Mouse (Mus musculus) liver, embryonic 15.5 days (tissue): Measurements from ENCODE around the gene Spink2. TPM values are rescaled to one million over a fixed set of nuclear protein-coding genes. Genes with fewer than 3 reads are reported as not detected.

Experiments used
- ATAC-seq: fragments of 200-750 bp; cut with Nextera tagmentation; 2 replicates; pipeline ENCODE4 v1.8.0; 2017; ENCODE audit warnings: moderate number of reproducible peaks, mild to moderate bottlenecking, moderate library complexity; ENCODE audit not compliant: insufficient read depth
- H3K27ac ChIP-seq: fragments of 300-500 bp; sonication (generic); replicated peaks from 2 replicates; pipeline ENCODE4 v1.5.1; 2015; ENCODE audit warnings: mild to moderate bottlenecking, inconsistent platforms
- H3K27me3 ChIP-seq: fragments of 300-500 bp; sonication (generic); 2 replicates; pipeline ENCODE4 v1.6.1; 2015; ENCODE audit warnings: mild to moderate bottlenecking, inconsistent platforms
- H3K36me3 ChIP-seq: fragments of 300-500 bp; sonication (generic); replicated peaks from 2 replicates; pipeline ENCODE4 v1.6.1; 2015; ENCODE audit warnings: moderate library complexity, mild to moderate bottlenecking, inconsistent platforms
- H3K4me1 ChIP-seq: fragments of 300-500 bp; sonication (generic); replicated peaks from 2 replicates; pipeline ENCODE4 v1.6.1; 2015; ENCODE audit warnings: inconsistent platforms
- H3K4me2 ChIP-seq: fragments of 300-500 bp; sonication (generic); 2 replicates; pipeline ENCODE4 v1.6.1; 2015; ENCODE audit warnings: moderate library complexity, mild to moderate bottlenecking, inconsistent platforms
- H3K4me3 ChIP-seq: fragments of 300-500 bp; sonication (generic); replicated peaks from 2 replicates; pipeline ENCODE4 v1.5.1; 2015; ENCODE audit warnings: mild to moderate bottlenecking, inconsistent platforms
- H3K9ac ChIP-seq: fragments of 300-500 bp; sonication (generic); 2 replicates; pipeline ENCODE4 v1.6.1; 2015; ENCODE audit warnings: moderate library complexity, mild to moderate bottlenecking, inconsistent platforms
- H3K9me3 ChIP-seq: fragments of 300-500 bp; sonication (generic); replicated peaks from 2 replicates; pipeline ENCODE4 v1.6.1; 2016; ENCODE audit warnings: inconsistent platforms
- WGBS: fragments of 180-500 bp; shearing (Covaris S2); methylation state at CpG from one replicate; pipeline ENCODE4 v1.1.7; 2015; ENCODE audit warnings: mixed read lengths; ENCODE audit not compliant: insufficient replicate concordance; 5-methylcytosine and 5-hydroxymethylcytosine counted together
- polyA plus RNA-seq: library from polyadenylated mRNA; unstranded; fragments of >200 nt; fragmentation: Nextera tagmentation; extraction: Ambion mirVana; gene quantifications from 2 replicates; pipeline ENCODE4 v1.2.1, GENCODE M21; 2015

Spink2 gene
- polyA plus RNA-seq: 0.21 TPM in 1 of 2 replicates, not detected in the other

- WGBS: 5% methylated on average over 18 of the region's 18 CpGs
- no peak for ATAC-seq
- no peak within 1 kb of the TSS for H3K9ac ChIP-seq
- 0 out of 2 replicates have a peak within 1 kb of the TSS, but pooled peaks have one; percentile 4 for H3K4me3 ChIP-seq
- no peaks in the 10 kb centered on the region for H3K9me3 ChIP-seq
- H3K27ac ChIP-seq: no peak within 1 kb of the TSS
- H3K4me1 ChIP-seq: peaks cover 5% of the 10 kb centered on the region; the same call in 1 of the 2 replicates
- no peaks in the 10 kb centered on the region for H3K36me3 ChIP-seq
- peak within 1 kb of the TSS; percentile 49 for H3K4me2 ChIP-seq
- peaks cover 11% of the 10 kb centered on the region for H3K27me3 ChIP-seq
Measured at GRCm38 (mm10) chr5:77211236-77211635, at the start of gene Spink2. Gene Spink2 (minus strand): TSS chr5:77211471.

GRCm38 (mm10) chr5:77260141-77260540 is 48.9 kb upstream of the Spink2 start:
- Histone ChIP-seq H3K9ac (no peak overlapping the region), H3K4me1 (peaks cover 9% of the 10 kb centered on the region), H3K9me3 (no peaks in the 10 kb centered on the region), H3K27me3 (no peaks in the 10 kb centered on the region), H3K4me2 (no peak overlapping the region), H3K4me3 (no peak overlapping the region), H3K36me3 (no peaks in the 10 kb centered on the region), H3K27ac (no peak overlapping the region)
- no peak for ATAC-seq
- WGBS: 55% methylated on average over 6 of the region's 6 CpGs

GRCm38 (mm10) chr5:77259315-77259714 is 48.0 kb upstream of the Spink2 start:
- ATAC-seq: no peak
- peaks cover 2% of the 10 kb centered on the region for H3K4me1 ChIP-seq
- H3K9ac ChIP-seq: no peak overlapping the region
- no peak overlapping the region for H3K4me3 ChIP-seq
- H3K4me2 ChIP-seq: no peak overlapping the region
- no peaks in the 10 kb centered on the region for H3K9me3 ChIP-seq
- no peak overlapping the region for H3K27ac ChIP-seq
- no peaks in the 10 kb centered on the region for H3K36me3 ChIP-seq
- H3K27me3 ChIP-seq: no peaks in the 10 kb centered on the region

- Histone ChIP-seq H3K4me2 (no peak overlapping the region), H3K9me3 (no peaks in the 10 kb centered on the region), H3K27ac (no peak overlapping the region), H3K4me1 (no peaks in the 10 kb centered on the region), H3K9ac (no peak overlapping the region), H3K27me3 (no peaks in the 10 kb centered on the region), H3K36me3 (no peaks in the 10 kb centered on the region), H3K4me3 (no peak overlapping the region)
- no peak for ATAC-seq
- WGBS: 59% methylated on average over 3 of the region's 3 CpGs
Measured at GRCm38 (mm10) chr5:77257603-77258002, 46.3 kb upstream of the Spink2 start.

- H3K27me3 ChIP-seq: no peaks in the 10 kb centered on the region
- H3K4me3 ChIP-seq: no peak overlapping the region
- ATAC-seq: no peak
- 46% methylated on average over 3 of the region's 3 CpGs for WGBS
- no peak overlapping the region for H3K9ac ChIP-seq
- H3K4me2 ChIP-seq: no peak overlapping the region
- H3K9me3 ChIP-seq: no peaks in the 10 kb centered on the region
- H3K36me3 ChIP-seq: no peaks in the 10 kb centered on the region
- H3K27ac ChIP-seq: no peak overlapping the region
- H3K4me1 ChIP-seq: no peaks in the 10 kb centered on the region
Measured at GRCm38 (mm10) chr5:77254402-77254801, 43.1 kb upstream of the Spink2 start.

- ATAC-seq: no peak
- H3K27ac ChIP-seq: no peak overlapping the region
- H3K9me3 ChIP-seq: no peaks in the 10 kb centered on the region
- WGBS: 36% methylated on average over 1 of the region's 1 CpGs
- no peak overlapping the region for H3K4me2 ChIP-seq
- H3K4me1 ChIP-seq: no peaks in the 10 kb centered on the region
- H3K4me3 ChIP-seq: no peak overlapping the region
- no peaks in the 10 kb centered on the region for H3K27me3 ChIP-seq
- no peak overlapping the region for H3K9ac ChIP-seq
- no peaks in the 10 kb centered on the region for H3K36me3 ChIP-seq
Measured at GRCm38 (mm10) chr5:77253154-77253553, 41.9 kb upstream of the Spink2 start.

GRCm38 (mm10) chr5:77252115-77252827 is 41.0 kb upstream of the Spink2 start:
- Histone ChIP-seq H3K36me3 (no peaks in the 10 kb centered on the region), H3K27me3 (no peaks in the 10 kb centered on the region), H3K4me3 (no peak overlapping the region), H3K27ac (no peak overlapping the region), H3K9ac (no peak overlapping the region), H3K9me3 (no peaks in the 10 kb centered on the region), H3K4me2 (no peak overlapping the region), H3K4me1 (no peaks in the 10 kb centered on the region)
- ATAC-seq: no peak
- WGBS: 42% methylated on average over 8 of the region's 8 CpGs

- Histone ChIP-seq H3K4me3 (no peak overlapping the region), H3K4me1 (no peaks in the 10 kb centered on the region), H3K4me2 (no peak overlapping the region), H3K36me3 (no peaks in the 10 kb centered on the region), H3K9me3 (no peaks in the 10 kb centered on the region), H3K27me3 (no peaks in the 10 kb centered on the region), H3K27ac (no peak overlapping the region), H3K9ac (no peak overlapping the region)
- ATAC-seq: no peak
- WGBS: 27% methylated on average over 5 of the region's 5 CpGs
Measured at GRCm38 (mm10) chr5:77251656-77252055, 40.4 kb upstream of the Spink2 start.

- Histone ChIP-seq H3K27me3 (no peaks in the 10 kb centered on the region), H3K4me2 (no peak overlapping the region), H3K9ac (no peak overlapping the region), H3K27ac (no peak overlapping the region), H3K9me3 (no peaks in the 10 kb centered on the region), H3K36me3 (no peaks in the 10 kb centered on the region), H3K4me3 (no peak overlapping the region), H3K4me1 (peaks cover 8% of the 10 kb centered on the region)
- no peak for ATAC-seq
- WGBS: 64% methylated on average over 9 of the region's 9 CpGs
Measured at GRCm38 (mm10) chr5:77250083-77250482, 38.8 kb upstream of the Spink2 start.

GRCm38 (mm10) chr5:77245787-77246671 is 34.8 kb upstream of the Spink2 start:
- Histone ChIP-seq H3K27me3 (no peaks in the 10 kb centered on the region), H3K4me3 (peak overlapping the region; percentile 34), H3K36me3 (no peaks in the 10 kb centered on the region), H3K4me2 (peak overlapping the region; percentile 54), H3K27ac (no peak overlapping the region), H3K4me1 (peaks cover 8% of the 10 kb centered on the region), H3K9ac (no peak overlapping the region), H3K9me3 (no peaks in the 10 kb centered on the region)
- no peak for ATAC-seq
- WGBS: 34% methylated on average over 26 of the region's 26 CpGs

- H3K4me3 ChIP-seq: peak overlapping the region; percentile 34
- no peaks in the 10 kb centered on the region for H3K27me3 ChIP-seq
- no peak for ATAC-seq
- WGBS: 37% methylated on average over 7 of the region's 7 CpGs
- H3K9me3 ChIP-seq: no peaks in the 10 kb centered on the region
- no peak overlapping the region for H3K27ac ChIP-seq
- no peaks in the 10 kb centered on the region for H3K36me3 ChIP-seq
- peak overlapping the region; percentile 54 for H3K4me2 ChIP-seq
- no peak overlapping the region for H3K9ac ChIP-seq
- H3K4me1 ChIP-seq: peaks cover 8% of the 10 kb centered on the region
Measured at GRCm38 (mm10) chr5:77245463-77245786, 34.2 kb upstream of the Spink2 start.
